Mouse (Mus musculus): ENCODE measurements at regions not wholly inside any gene's neighbourhood (a gene's known extent, or its start where the extent isn't known, plus 50 kb on each side); places are given as distances from the start of the nearest gene placed in this dataset.

GRCm38 (mm10) chr13:119267608-119268300, 160.6 kb upstream of the Paip1 start:
- DNase-seq (ENCODE audit: low spot score), result no peak

- DNase-seq (ENCODE audit: low spot score), result no peak
These were observed 160.1 kb upstream of the Paip1 start for GRCm38 (mm10) chr13:119268301-119268675.

- no peak for DNase-seq (ENCODE audit: low spot score)
These were observed 152.9 kb upstream of the Paip1 start for GRCm38 (mm10) chr13:119275500-119275899.

GRCm38 (mm10) chr13:119277308-119277948, 151.0 kb upstream of the Paip1 start:
- no peak for DNase-seq (ENCODE audit: low spot score)

- no peak for DNase-seq (ENCODE audit: low spot score)
These were observed 149.0 kb upstream of the Paip1 start for GRCm38 (mm10) chr13:119279449-119279848.

- no peak for DNase-seq (ENCODE audit: low spot score)
These were observed 147.8 kb upstream of the Paip1 start for GRCm38 (mm10) chr13:119280622-119281021.

GRCm38 (mm10) chr13:119283448-119283847, 145.0 kb upstream of the Paip1 start:
- DNase-seq (ENCODE audit: low spot score), result peak; percentile 28

- DNase-seq (ENCODE audit: low spot score), result no peak
These were observed 119.2 kb upstream of the Paip1 start for GRCm38 (mm10) chr13:119309238-119309637.

- no peak for DNase-seq (ENCODE audit: low spot score)
These were observed 118.4 kb upstream of the Paip1 start for GRCm38 (mm10) chr13:119310013-119310412.

- DNase-seq (ENCODE audit: low spot score), result no peak
These were observed 114.0 kb upstream of the Paip1 start for GRCm38 (mm10) chr13:119314356-119314755.

GRCm38 (mm10) chr13:119318358-119318757, 110.0 kb upstream of the Paip1 start:
- DNase-seq (ENCODE audit: low spot score), result no peak

GRCm38 (mm10) chr13:119325510-119325909, 102.9 kb upstream of the Paip1 start:
- DNase-seq (ENCODE audit: low spot score), result no peak

GRCm38 (mm10) chr13:119326877-119327625, 101.3 kb upstream of the Paip1 start:
- DNase-seq (ENCODE audit: low spot score), result no peak

- no peak for DNase-seq (ENCODE audit: low spot score)
These were observed 99.7 kb upstream of the Paip1 start for GRCm38 (mm10) chr13:119328731-119329130.

GRCm38 (mm10) chr13:119331815-119332214, 96.6 kb upstream of the Paip1 start:
- no peak for DNase-seq (ENCODE audit: low spot score)

GRCm38 (mm10) chr13:119333915-119334314, 94.5 kb upstream of the Paip1 start:
- DNase-seq (ENCODE audit: low spot score), result no peak

- no peak for DNase-seq (ENCODE audit: low spot score)
These were observed 90.5 kb upstream of the Paip1 start for GRCm38 (mm10) chr13:119337861-119338260.

GRCm38 (mm10) chr13:119339016-119339415, 89.4 kb upstream of the Paip1 start:
- DNase-seq (ENCODE audit: low spot score), result no peak

GRCm38 (mm10) chr13:119339762-119340161, 88.6 kb upstream of the Paip1 start:
- DNase-seq (ENCODE audit: low spot score), result no peak

GRCm38 (mm10) chr13:119341833-119342232, 86.6 kb upstream of the Paip1 start:
- DNase-seq (ENCODE audit: low spot score), result no peak

- no peak for DNase-seq (ENCODE audit: low spot score)
These were observed 85.6 kb upstream of the Paip1 start for GRCm38 (mm10) chr13:119342761-119343160.

- no peak for DNase-seq (ENCODE audit: low spot score)
These were observed 80.4 kb upstream of the Paip1 start for GRCm38 (mm10) chr13:119347988-119348387.

GRCm38 (mm10) chr13:119351346-119351745, 77.1 kb upstream of the Paip1 start:
- DNase-seq (ENCODE audit: low spot score), result no peak

All from urinary bladder, adult 2 months (tissue).